Mouse (Mus musculus) ES-E14 (cell line): ENCODE results near the gene Plekhm2.

Source experiments
- CHD2 ChIP-seq: IDR thresholded peaks from 2 replicates; pipeline ENCODE4 v1.6.1; 2014; ENCODE audit warnings: mild to moderate bottlenecking, low read depth, low read length, inconsistent platforms
- HCFC1 ChIP-seq: IDR thresholded peaks from 2 replicates; pipeline ENCODE4 v1.6.1; 2012; ENCODE audit warnings: low read length, inconsistent platforms, borderline replicate concordance; ENCODE audit not compliant: insufficient read depth
- MAFK ChIP-seq: IDR thresholded peaks from 2 replicates; pipeline ENCODE4 v1.6.1; 2014; ENCODE audit warnings: mild to moderate bottlenecking, low read depth, low read length, inconsistent platforms; ENCODE audit not compliant: insufficient read depth
- ZNF384 ChIP-seq: IDR thresholded peaks from 2 replicates; pipeline ENCODE4 v1.6.1; 2012; ENCODE audit warnings: low read depth, low read length, inconsistent platforms

DNA sequence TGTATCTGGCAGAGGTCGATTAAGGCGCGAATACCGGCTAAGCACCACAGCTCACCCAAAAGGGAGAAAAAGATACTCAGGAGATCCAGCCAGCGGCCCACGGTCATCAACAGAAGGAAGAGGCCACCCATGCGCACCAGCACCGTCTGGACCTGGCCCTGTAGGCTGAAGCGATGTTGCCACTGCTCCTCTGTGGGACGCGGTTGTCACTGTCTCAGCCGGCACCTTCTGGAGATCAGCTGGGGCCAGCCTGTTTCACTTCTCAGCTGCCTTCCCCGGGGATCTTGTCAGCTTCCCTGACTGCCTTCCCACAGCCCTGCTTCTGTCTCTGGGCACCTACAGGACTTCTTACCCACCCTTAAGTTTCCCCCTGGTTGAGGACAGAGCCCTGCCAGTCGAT is 49.8 kb downstream of the Plekhm2 start:
- TF ChIP-seq ZNF384, result no peak
- TF ChIP-seq MAFK, result no peak
- TF ChIP-seq CHD2, result no peak
- TF ChIP-seq HCFC1, result no peak
